Mouse (Mus musculus): ENCODE measurements around the gene Skint3.
"Not testable (repeated sequence)": the region's sequence is repeated elsewhere in the genome, so short reads cannot be mapped to it uniquely, and the experiment has no call there.

Gene Skint3

GRCm38 (mm10) chr4:112231945-112232344 lies at the start of gene Skint3:
Gene Skint3, plus strand, starts transcription at chr4:112232245.
- no peak for DNase-seq

GRCm38 (mm10) chr4:112243416-112243815 lies 11.4 kb downstream of the Skint3 start:
- DNase-seq: no peak

GRCm38 (mm10) chr4:112243951-112244350 lies 11.9 kb downstream of the Skint3 start:
- DNase-seq: no peak

- DNase-seq: no peak
These were observed 24.0 kb downstream of the Skint3 start for GRCm38 (mm10) chr4:112256022-112256421.

- no peak for DNase-seq
These were observed 55.3 kb downstream of the Skint3 start for GRCm38 (mm10) chr4:112287178-112287974.

- no peak for DNase-seq
These were observed 56.4 kb downstream of the Skint3 start for GRCm38 (mm10) chr4:112288396-112288795.

- DNase-seq: no peak
These were observed 70.3 kb downstream of the Skint3 start for GRCm38 (mm10) chr4:112302305-112302704.

- DNase-seq: no peak
These were observed 70.9 kb downstream of the Skint3 start for GRCm38 (mm10) chr4:112302855-112303509.

GRCm38 (mm10) chr4:112349111-112349510 lies 117.1 kb downstream of the Skint3 start:
- DNase-seq: not testable (repeated sequence)

Data from thymus, postnatal 14 days (tissue).